Mouse (Mus musculus): ENCODE data around the gene Nmrk2.

The Nmrk2 gene

GRCm38 (mm10) chr10:81180946-81181345 is 20.9 kb downstream of the Nmrk2 start:
- no peak for TF ChIP-seq GATA4 (IDR thresholded peaks at IDR 0.05; ENCODE audit: insufficient replicate concordance, low read length)

- no peak for TF ChIP-seq GATA4 (IDR thresholded peaks at IDR 0.05; ENCODE audit: insufficient replicate concordance, low read length)
Measured at GRCm38 (mm10) chr10:81179451-81180342, 22.2 kb downstream of the Nmrk2 start.

GRCm38 (mm10) chr10:81178927-81179326 is 22.9 kb downstream of the Nmrk2 start:
- no peak for TF ChIP-seq GATA4 (IDR thresholded peaks at IDR 0.05; ENCODE audit: insufficient replicate concordance, low read length)

GRCm38 (mm10) chr10:81177958-81178712 is 23.7 kb downstream of the Nmrk2 start:
- no peak for TF ChIP-seq GATA4 (IDR thresholded peaks at IDR 0.05; ENCODE audit: insufficient replicate concordance, low read length)

GRCm38 (mm10) chr10:81177491-81177925 is 24.3 kb downstream of the Nmrk2 start:
- TF ChIP-seq GATA4 (IDR thresholded peaks at IDR 0.05; ENCODE audit: insufficient replicate concordance, low read length) = no peak

- no peak for TF ChIP-seq GATA4 (IDR thresholded peaks at IDR 0.05; ENCODE audit: insufficient replicate concordance, low read length)
Measured at GRCm38 (mm10) chr10:81176466-81177271, 25.2 kb downstream of the Nmrk2 start, which contains the start of gene Eef2. Gene Eef2, plus strand, starts transcription at chr10:81176631.

GRCm38 (mm10) chr10:81175936-81176465 is 25.9 kb downstream of the Nmrk2 start:
- TF ChIP-seq GATA4 (IDR thresholded peaks at IDR 0.05; ENCODE audit: insufficient replicate concordance, low read length) = no peak

- no peak for TF ChIP-seq GATA4 (IDR thresholded peaks at IDR 0.05; ENCODE audit: insufficient replicate concordance, low read length)
Measured at GRCm38 (mm10) chr10:81174617-81175344, 27.1 kb downstream of the Nmrk2 start.

- no peak for TF ChIP-seq GATA4 (IDR thresholded peaks at IDR 0.05; ENCODE audit: insufficient replicate concordance, low read length)
Measured at GRCm38 (mm10) chr10:81173132-81173531, 28.7 kb downstream of the Nmrk2 start.

- no peak for TF ChIP-seq GATA4 (IDR thresholded peaks at IDR 0.05; ENCODE audit: insufficient replicate concordance, low read length)
Measured at GRCm38 (mm10) chr10:81168521-81169244, 33.2 kb downstream of the Nmrk2 start.

GRCm38 (mm10) chr10:81168087-81168431 is 33.8 kb downstream of the Nmrk2 start:
- TF ChIP-seq GATA4 (IDR thresholded peaks at IDR 0.05; ENCODE audit: insufficient replicate concordance, low read length) = no peak

GRCm38 (mm10) chr10:81167200-81168086 is 34.4 kb downstream of the Nmrk2 start, which contains the start of gene Pias4:
Gene Pias4, minus strand, starts transcription at chr10:81167923.
- peak; percentile 25; the same call in 1 of the 2 replicates for TF ChIP-seq GATA4 (IDR thresholded peaks at IDR 0.05; ENCODE audit: insufficient replicate concordance, low read length)

- no peak for TF ChIP-seq GATA4 (IDR thresholded peaks at IDR 0.05; ENCODE audit: insufficient replicate concordance, low read length)
Measured at GRCm38 (mm10) chr10:81165118-81165517, 36.7 kb downstream of the Nmrk2 start.
